Mouse (Mus musculus) hindbrain, embryonic 11.5 days (tissue): ENCODE measurements around the gene 1190005I06Rik. TPM values are rescaled to one million over a fixed set of nuclear protein-coding genes. Genes with fewer than 3 reads are reported as not detected.

Experiments
- ATAC-seq: fragments of 200-750 bp; cut with Nextera tagmentation; 2 replicates; pipeline ENCODE4 v1.8.0; 2017; ENCODE audit warnings: mild to moderate bottlenecking, moderate TSS enrichment, moderate library complexity; ENCODE audit not compliant: low FRiP score
- DNase-seq: peaks from one replicate; pipeline ENCODE4 v3.0.0-alpha.2; 2015; ENCODE audit warnings: low spot score
- H3K27ac ChIP-seq: fragments of 300-500 bp; sonication (generic); 2 replicates; pipeline ENCODE4 v1.5.1; 2014; ENCODE audit warnings: mild to moderate bottlenecking, low read depth, low read length
- H3K27me3 ChIP-seq: fragments of 300-500 bp; sonication (generic); 2 replicates; pipeline ENCODE4 v1.6.1; 2014; ENCODE audit warnings: mild to moderate bottlenecking, low read length, moderate library complexity, mixed read lengths; ENCODE audit not compliant: control insufficient read depth, insufficient read depth
- H3K36me3 ChIP-seq: fragments of 300-500 bp; sonication (generic); 2 replicates; pipeline ENCODE4 v1.6.1; 2014; ENCODE audit warnings: mild to moderate bottlenecking, low read length, moderate library complexity, mixed read lengths; ENCODE audit not compliant: control insufficient read depth, insufficient read depth
- H3K4me1 ChIP-seq: fragments of 300-500 bp; sonication (generic); replicated peaks from 2 replicates; pipeline ENCODE4 v1.6.1; 2014; ENCODE audit warnings: low read length, mixed read lengths; ENCODE audit not compliant: control insufficient read depth, insufficient read depth
- H3K4me2 ChIP-seq: fragments of 300-500 bp; sonication (generic); replicated peaks from 2 replicates; pipeline ENCODE4 v1.6.1; 2014; ENCODE audit warnings: mild to moderate bottlenecking, low read depth, low read length
- H3K4me3 ChIP-seq: fragments of 300-500 bp; sonication (generic); 2 replicates; pipeline ENCODE4 v1.5.1; 2014; ENCODE audit warnings: low read depth, low read length
- H3K9ac ChIP-seq: fragments of 300-500 bp; sonication (generic); 2 replicates; pipeline ENCODE4 v1.6.1; 2014; ENCODE audit warnings: low read depth, low read length
- H3K9me3 ChIP-seq: fragments of 300-500 bp; sonication (generic); 2 replicates; pipeline ENCODE4 v1.6.1; 2016; ENCODE audit warnings: low read length; ENCODE audit not compliant: control insufficient read depth
- whole genome bisulfite sequencing: fragments of 180-500 bp; shearing (Covaris S2); extraction: QIAGEN DNeasy Blood & Tissue Kit; methylation state at CpG from one replicate; pipeline ENCODE4 v1.1.7; 2014; 5-methylcytosine and 5-hydroxymethylcytosine counted together
- polyA plus RNA-seq: library from polyadenylated mRNA; unstranded; fragments of >200 nt; fragmentation: Nextera tagmentation; extraction: Ambion mirVana; gene quantifications from 2 replicates; pipeline ENCODE4 v1.2.1, GENCODE M21; 2014

The 1190005I06Rik gene
- polyA plus RNA-seq: 2.4 and 3.7 TPM in 2 replicates

DNA sequence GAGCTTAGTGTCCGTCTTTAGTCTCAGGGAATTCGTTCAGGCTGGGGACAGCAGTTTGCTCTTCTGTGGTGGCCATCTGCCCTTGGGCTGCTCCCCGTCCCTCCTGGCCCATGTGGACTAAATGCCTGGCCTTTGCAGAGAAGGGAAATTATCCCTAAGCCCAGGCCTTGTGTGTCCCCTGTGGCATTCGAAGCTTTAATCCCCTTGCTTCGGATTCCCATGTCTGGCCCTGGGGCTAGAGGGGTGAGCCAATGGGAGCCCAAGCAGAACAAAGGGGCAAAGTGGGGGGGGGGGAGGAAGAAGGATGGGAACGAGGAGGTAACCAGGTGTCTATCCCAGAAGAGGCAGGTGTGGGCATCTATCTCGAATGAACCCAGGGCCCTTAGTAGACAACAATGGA, at the start of gene 1190005I06Rik:
Gene 1190005I06Rik (minus strand): TSS at position 101 of the 400 bp plus-strand sequence.
- no peak within 1 kb of the TSS for H3K4me2 ChIP-seq
- H3K36me3 ChIP-seq: no peaks in the 10 kb centered on the region
- no peaks in the 10 kb centered on the region for H3K9me3 ChIP-seq
- H3K4me1 ChIP-seq: no peaks in the 10 kb centered on the region
- H3K9ac ChIP-seq: no peak within 1 kb of the TSS
- no peaks in the 10 kb centered on the region for H3K27me3 ChIP-seq
- H3K4me3 ChIP-seq: no peak within 1 kb of the TSS
- DNase-seq (no peak), ATAC-seq (no peak)
- no peak within 1 kb of the TSS for H3K27ac ChIP-seq
- 60% methylated on average over 7 of the region's 7 CpGs for WGBS

DNA sequence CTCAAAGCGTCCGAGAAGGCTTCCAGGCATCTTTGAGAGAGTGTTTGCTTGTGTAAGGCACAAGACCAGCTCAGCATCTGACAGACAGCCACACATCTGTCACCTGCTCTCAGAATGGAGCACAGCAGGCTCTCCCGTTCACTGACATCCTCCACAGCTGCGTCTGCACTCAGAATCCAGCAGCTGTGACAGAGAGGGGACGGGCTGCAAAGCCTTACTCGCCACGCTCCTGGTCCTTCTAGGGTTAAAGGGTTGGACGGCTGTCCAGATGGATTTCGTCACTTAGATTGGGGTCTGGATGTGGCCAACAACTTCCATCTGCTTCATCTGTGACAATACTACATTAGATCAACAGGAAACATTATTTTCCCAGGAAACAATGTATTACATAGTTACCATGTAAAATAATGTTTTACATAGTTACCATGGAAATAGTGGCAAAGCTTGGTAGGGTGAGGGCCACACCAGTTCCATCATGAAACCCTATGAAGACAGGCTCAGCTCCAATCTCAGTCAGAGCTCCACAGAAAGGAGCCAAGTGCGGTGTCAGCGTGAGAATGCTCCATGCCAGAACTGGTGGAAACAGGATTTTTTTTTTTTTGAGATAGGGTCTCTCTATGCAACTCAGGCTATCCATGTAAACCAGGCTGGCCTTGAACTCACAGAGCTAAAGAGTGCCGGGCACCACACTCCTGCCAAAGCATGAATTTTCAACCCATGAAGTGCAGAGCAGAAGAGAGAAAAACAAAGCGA, 49.1 kb upstream of the 1190005I06Rik start:
- no peaks in the 10 kb centered on the region for H3K9me3 ChIP-seq
- no peak overlapping the region for H3K4me3 ChIP-seq
- H3K27me3 ChIP-seq: no peaks in the 10 kb centered on the region
- DNase-seq (peak; percentile 26), ATAC-seq (no peak)
- H3K4me1 ChIP-seq: peaks cover 3% of the 10 kb centered on the region; the same call in 1 of the 2 replicates
- H3K27ac ChIP-seq: no peak overlapping the region
- WGBS: 63% methylated on average over 13 of the region's 13 CpGs
- no peak overlapping the region for H3K9ac ChIP-seq
- H3K4me2 ChIP-seq: no peak overlapping the region
- H3K36me3 ChIP-seq: no peaks in the 10 kb centered on the region

DNA sequence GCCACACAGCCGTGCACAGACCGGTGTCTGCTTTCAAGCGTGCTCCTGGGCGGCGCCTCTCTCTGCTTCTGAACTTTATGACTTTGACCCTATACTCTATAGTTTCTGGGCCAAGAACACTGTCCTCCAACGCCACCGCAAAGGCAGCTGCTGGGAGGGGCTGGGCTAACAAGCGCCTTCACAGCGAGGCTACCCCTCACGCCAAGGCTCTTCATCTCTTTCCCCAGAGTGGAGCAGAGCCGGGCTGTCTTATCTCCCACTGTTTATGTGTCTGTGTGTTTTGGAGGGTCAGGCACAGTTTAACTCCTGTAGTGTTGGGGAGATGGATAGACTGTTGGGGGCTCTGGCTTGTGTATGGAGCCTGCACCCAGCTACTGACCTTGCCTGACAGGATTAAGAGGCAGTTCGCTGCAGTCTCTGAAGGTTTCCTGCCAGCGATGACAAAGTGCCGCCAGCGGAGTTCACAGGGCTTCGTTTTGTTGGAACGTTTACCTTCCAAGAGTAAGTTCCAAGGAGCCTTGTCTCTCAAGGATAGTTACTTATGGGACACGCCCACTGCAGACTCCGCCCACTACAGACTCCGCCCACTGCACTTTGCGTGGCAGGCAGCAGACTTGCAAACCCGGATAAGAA, 46.5 kb upstream of the 1190005I06Rik start:
- Histone ChIP-seq H3K9ac (no peak overlapping the region), H3K4me1 (peaks cover 3% of the 10 kb centered on the region; the same call in 1 of the 2 replicates), H3K36me3 (no peaks in the 10 kb centered on the region), H3K4me2 (no peak overlapping the region), H3K9me3 (no peaks in the 10 kb centered on the region), H3K27ac (no peak overlapping the region), H3K4me3 (no peak overlapping the region), H3K27me3 (no peaks in the 10 kb centered on the region)
- DNase-seq (peak; percentile 31), ATAC-seq (no peak)
- 56% methylated on average over 22 of the region's 22 CpGs for WGBS

DNA sequence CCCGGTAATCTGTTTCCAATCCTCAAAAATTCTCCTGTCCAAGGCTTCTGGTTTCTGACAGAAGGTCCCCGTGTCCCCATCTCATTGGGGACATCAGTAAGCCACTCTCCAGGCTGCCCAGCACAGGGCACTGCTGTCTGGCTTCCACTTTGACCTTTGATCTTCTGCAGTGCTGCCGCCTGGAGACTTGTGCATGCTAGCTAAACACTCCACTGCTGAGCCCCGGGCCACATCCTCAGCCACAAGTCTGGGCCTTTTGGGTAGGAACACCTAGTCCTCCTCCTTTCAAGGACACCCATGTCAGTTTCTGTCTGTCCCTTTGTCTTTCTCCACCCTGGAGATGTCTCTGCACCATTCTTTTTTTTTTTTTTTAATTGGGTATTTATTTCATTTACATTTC, 45.5 kb upstream of the 1190005I06Rik start:
- no peaks in the 10 kb centered on the region for H3K27me3 ChIP-seq
- H3K4me2 ChIP-seq: no peak overlapping the region
- peaks cover 3% of the 10 kb centered on the region; the same call in 1 of the 2 replicates for H3K4me1 ChIP-seq
- 61% methylated on average over 4 of the region's 4 CpGs for WGBS
- H3K36me3 ChIP-seq: no peaks in the 10 kb centered on the region
- H3K4me3 ChIP-seq: no peak overlapping the region
- H3K9ac ChIP-seq: no peak overlapping the region
- H3K27ac ChIP-seq: no peak overlapping the region
- no peak for ATAC-seq
- no peak for DNase-seq
- H3K9me3 ChIP-seq: no peaks in the 10 kb centered on the region

DNA sequence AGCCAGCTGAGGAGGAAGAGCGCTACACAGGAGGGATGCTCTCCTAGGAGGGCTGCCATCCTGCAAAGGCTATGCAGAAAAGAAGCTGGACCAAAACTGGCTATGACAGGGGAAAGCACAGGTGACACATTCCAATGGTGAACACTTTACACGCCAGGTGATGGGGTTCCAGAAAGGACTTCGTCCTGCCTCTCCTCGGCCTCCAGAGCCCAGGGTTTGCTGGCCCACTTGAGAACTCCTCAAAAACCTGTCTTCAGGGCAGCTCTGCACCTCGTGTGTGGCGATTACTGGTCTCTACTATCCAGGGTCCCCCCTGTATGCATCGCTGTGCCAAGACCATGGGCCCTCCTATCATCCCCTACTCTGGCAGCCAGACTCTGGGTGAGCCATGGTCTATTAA, 41.1 kb upstream of the 1190005I06Rik start:
- Histone ChIP-seq H3K9me3 (no peaks in the 10 kb centered on the region), H3K27me3 (no peaks in the 10 kb centered on the region), H3K27ac (no peak overlapping the region), H3K4me2 (no peak overlapping the region), H3K4me1 (no peaks in the 10 kb centered on the region), H3K36me3 (no peaks in the 10 kb centered on the region), H3K4me3 (no peak overlapping the region), H3K9ac (no peak overlapping the region)
- 90% methylated on average over 7 of the region's 7 CpGs for WGBS
- DNase-seq: no peak
- no peak for ATAC-seq

DNA sequence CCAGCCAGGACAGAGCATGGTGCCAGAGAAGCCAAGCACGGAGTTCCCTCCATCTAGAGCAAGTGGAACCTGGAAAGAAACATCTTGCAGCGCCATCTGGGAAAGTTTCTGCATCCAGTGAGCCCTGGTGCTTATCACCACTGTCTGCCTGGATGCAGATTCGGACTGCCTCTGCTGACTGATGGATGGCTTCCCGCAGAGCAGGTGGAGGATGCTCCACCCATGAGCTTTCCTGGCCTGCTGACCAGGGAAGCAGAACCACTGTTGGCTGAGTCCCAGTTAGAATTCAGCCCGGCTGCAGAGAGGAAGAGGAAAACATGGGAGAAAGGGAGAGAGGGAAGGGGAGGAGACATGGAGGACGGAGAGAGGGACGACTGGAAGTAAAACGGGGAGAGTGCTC, 40.4 kb upstream of the 1190005I06Rik start:
- Histone ChIP-seq H3K9me3 (no peaks in the 10 kb centered on the region), H3K4me2 (no peak overlapping the region), H3K27ac (no peak overlapping the region), H3K9ac (no peak overlapping the region), H3K27me3 (no peaks in the 10 kb centered on the region), H3K4me1 (no peaks in the 10 kb centered on the region), H3K36me3 (no peaks in the 10 kb centered on the region), H3K4me3 (no peak overlapping the region)
- ATAC-seq (no peak), DNase-seq (no peak)
- 72% methylated on average over 8 of the region's 8 CpGs for WGBS

DNA sequence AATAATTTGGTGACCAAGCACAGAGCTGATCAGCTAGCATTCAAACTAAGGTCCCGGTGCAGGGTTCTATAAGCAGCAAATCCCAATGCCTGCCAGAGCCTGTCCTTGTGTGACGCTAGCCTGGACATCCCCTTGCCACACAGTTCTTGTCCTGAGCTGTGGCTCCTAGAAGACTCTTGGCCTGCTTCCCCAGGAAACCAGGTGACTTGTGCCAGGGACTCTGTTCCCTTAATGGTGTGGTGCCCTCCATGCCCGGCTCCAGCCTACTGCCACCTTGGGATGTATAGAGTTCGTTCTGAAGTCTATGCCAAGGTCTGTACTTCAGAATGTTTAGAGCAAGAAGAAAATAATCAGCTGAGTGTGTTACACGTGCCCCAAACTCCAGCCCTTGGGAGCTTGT, 39.1 kb upstream of the 1190005I06Rik start:
- no peak for DNase-seq
- 86% methylated on average over 5 of the region's 5 CpGs for WGBS

DNA sequence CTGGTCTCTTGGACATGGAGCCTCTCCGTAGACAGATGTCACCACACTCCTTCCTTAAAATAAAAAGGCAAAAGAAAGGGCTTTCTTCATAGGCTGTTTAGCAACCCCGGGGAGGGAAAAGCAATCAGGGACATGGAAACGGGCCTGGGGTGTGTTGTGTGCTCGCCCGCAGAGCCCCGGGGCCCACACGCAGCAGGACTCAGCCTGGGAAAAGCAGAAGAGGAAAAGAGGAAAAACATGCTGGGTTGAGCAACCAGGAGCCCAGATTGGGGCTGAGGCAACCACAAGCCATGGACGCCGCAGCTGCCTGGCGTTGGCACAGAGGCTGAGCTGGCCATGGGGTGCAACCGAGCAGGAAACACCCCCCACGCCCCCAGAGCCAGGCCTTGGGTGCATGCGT, 38.6 kb upstream of the 1190005I06Rik start:
- Histone ChIP-seq H3K4me1 (no peaks in the 10 kb centered on the region), H3K27me3 (no peaks in the 10 kb centered on the region), H3K9me3 (no peaks in the 10 kb centered on the region), H3K9ac (no peak overlapping the region), H3K27ac (no peak overlapping the region), H3K4me3 (no peak overlapping the region), H3K36me3 (no peaks in the 10 kb centered on the region), H3K4me2 (no peak overlapping the region)
- no peak for DNase-seq
- 81% methylated on average over 13 of the region's 13 CpGs for WGBS
- ATAC-seq: no peak

More for the DNA sequence above, 39.1 kb upstream of the 1190005I06Rik start:
- no peak for ATAC-seq
- Histone ChIP-seq H3K27ac (no peak overlapping the region), H3K36me3 (no peaks in the 10 kb centered on the region), H3K4me2 (no peak overlapping the region), H3K4me1 (no peaks in the 10 kb centered on the region), H3K4me3 (no peak overlapping the region), H3K9me3 (no peaks in the 10 kb centered on the region), H3K27me3 (no peaks in the 10 kb centered on the region), H3K9ac (no peak overlapping the region)

DNA sequence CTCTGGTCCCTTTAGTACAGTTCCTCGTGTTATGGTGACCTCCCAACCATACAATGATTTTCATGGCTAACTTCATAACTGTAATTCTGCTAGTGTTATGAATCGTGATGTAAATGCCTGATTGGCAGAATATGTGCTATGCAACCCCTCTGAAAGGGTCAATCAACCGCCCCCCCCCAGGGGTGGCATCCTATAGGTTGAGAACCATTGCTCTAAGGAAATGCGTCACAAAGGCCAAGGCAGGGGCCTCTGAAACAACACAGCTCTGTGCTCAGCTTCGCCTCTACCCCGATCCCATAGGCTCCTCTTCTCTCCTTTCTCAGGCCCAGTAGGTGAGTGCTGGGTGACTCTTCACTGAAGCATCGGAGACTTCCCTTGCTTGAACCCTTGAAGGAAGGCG, 38.2 kb upstream of the 1190005I06Rik start:
- no peaks in the 10 kb centered on the region for H3K36me3 ChIP-seq
- WGBS: 78% methylated on average over 8 of the region's 8 CpGs
- no peak overlapping the region for H3K9ac ChIP-seq
- no peak overlapping the region for H3K4me2 ChIP-seq
- H3K9me3 ChIP-seq: no peaks in the 10 kb centered on the region
- DNase-seq (no peak), ATAC-seq (no peak)
- H3K27me3 ChIP-seq: no peaks in the 10 kb centered on the region
- H3K27ac ChIP-seq: no peak overlapping the region
- no peaks in the 10 kb centered on the region for H3K4me1 ChIP-seq
- H3K4me3 ChIP-seq: no peak overlapping the region
